In genomic region chr5:148787270-148787669, GRCm38 (mm10) we compare ENCODE assay signal across 8 mouse cellular contexts.
A peak's percentile ranks its signal among the peaks of the same experiment; 100 is the strongest.
DNase-seq lines count a peak whose midpoint lies in the region; ATAC-seq lines count a peak whose summit lies in the region.

No protein-coding gene starts in this region.

- no peak overlapping the region for H3K4me3 ChIP-seq in kidney, embryonic 14.5 days (ENCODE audit: low read length)

- H3K4me2 ChIP-seq in kidney, embryonic 14.5 days (replicated peaks; ENCODE audit: low read depth, low read length): no peak overlapping the region

- H3K27ac ChIP-seq in kidney, embryonic 14.5 days (ENCODE audit: low read depth, low read length): no peak overlapping the region

- ATAC-seq in kidney, embryonic 14.5 days (ENCODE audit: low FRiP score, low TSS enrichment): peak; percentile 62

- no peak overlapping the region for H3K9ac ChIP-seq in kidney, embryonic 14.5 days (ENCODE audit: low read depth, low read length)

- no peaks in the 10 kb centered on the region for H3K9me3 ChIP-seq in kidney, embryonic 14.5 days (ENCODE audit: control insufficient read depth, low read length)

- 27% methylated on average over 8 of the region's 8 CpGs for WGBS in kidney, embryonic 14.5 days

- peak; percentile 17 for DNase-seq in ES-CJ7 (ENCODE audit: low read depth, low spot score)
- peak; percentile 61 for DNase-seq in embryo, embryonic 11 days
- peak; percentile 62 for DNase-seq in lung, postnatal 36 days
- DNase-seq in ovary, postnatal 10 days (ENCODE audit: low spot score): no peak
- DNase-seq in spleen, adult 18-20 months: no peak
- DNase-seq in urinary bladder, postnatal 14 days (ENCODE audit: low spot score): no peak
- DNase-seq in cerebellum, adult 9-11 months: no peak

- no peaks in the 10 kb centered on the region for H3K36me3 ChIP-seq in kidney, embryonic 14.5 days (ENCODE audit: control insufficient read depth, insufficient read depth, low read length)

- no peaks in the 10 kb centered on the region for H3K4me1 ChIP-seq in kidney, embryonic 14.5 days (ENCODE audit: control insufficient read depth, insufficient read depth, low read length)

- no peaks in the 10 kb centered on the region for H3K27me3 ChIP-seq in kidney, embryonic 14.5 days (ENCODE audit: control insufficient read depth, insufficient read depth, low read length)

Comparison
In these comparisons a context has a peak if more than half of its experiments do, and no peak if none do; other contexts are left out.
1. DNase-seq: peak in ES-CJ7 (single experiment), embryo, embryonic 11 days (single experiment) and lung, postnatal 36 days (single experiment); none in ovary, postnatal 10 days (single experiment), spleen, adult 18-20 months (0 of 2), urinary bladder, postnatal 14 days (single experiment) and cerebellum, adult 9-11 months (single experiment).